Mouse (Mus musculus) ES-Bruce4 (cell line): ENCODE data around the gene Rad50.

Experiments used
- CTCF ChIP-seq: IDR thresholded peaks from one replicate; pipeline ENCODE4 v1.8.1; 2011; ENCODE audit warnings: low read depth, low read length
- EP300 ChIP-seq: IDR thresholded peaks from 2 replicates; pipeline ENCODE4 v1.6.1; 2011; ENCODE audit warnings: low read depth, low read length; ENCODE audit not compliant: insufficient read depth
- POLR2A ChIP-seq: IDR thresholded peaks from one replicate; pipeline ENCODE4 v1.8.1; 2011; ENCODE audit warnings: low read length; ENCODE audit not compliant: insufficient read depth

- TF ChIP-seq CTCF (no peak), POLR2A (no peak), EP300 (no peak)
Measured at GRCm38 (mm10) chr11:53691979-53692378, 15.1 kb downstream of the Rad50 start.
